Mouse (Mus musculus) lung, postnatal 0 days (tissue): ENCODE measurements around the gene Mlxipl.
A peak's percentile ranks its signal among the peaks of the same experiment; 100 is the strongest.

Experiments
- CTCF ChIP-seq: IDR thresholded peaks from 2 replicates; pipeline ENCODE4 v1.5.1; 2016; ENCODE audit warnings: antibody characterized with exemption, mild to moderate bottlenecking
- EP300 ChIP-seq: IDR thresholded peaks from 2 replicates; pipeline ENCODE4 v1.6.1; 2016; ENCODE audit warnings: antibody characterized with exemption, mild to moderate bottlenecking, control low read depth

GRCm38 (mm10) chr5:135134534-135134933 lies 44.8 kb downstream of the Mlxipl start:
- TF ChIP-seq CTCF (peak; percentile 70), EP300 (no peak)
